Mouse (Mus musculus): ENCODE measurements around the gene Mindy4.

DNA sequence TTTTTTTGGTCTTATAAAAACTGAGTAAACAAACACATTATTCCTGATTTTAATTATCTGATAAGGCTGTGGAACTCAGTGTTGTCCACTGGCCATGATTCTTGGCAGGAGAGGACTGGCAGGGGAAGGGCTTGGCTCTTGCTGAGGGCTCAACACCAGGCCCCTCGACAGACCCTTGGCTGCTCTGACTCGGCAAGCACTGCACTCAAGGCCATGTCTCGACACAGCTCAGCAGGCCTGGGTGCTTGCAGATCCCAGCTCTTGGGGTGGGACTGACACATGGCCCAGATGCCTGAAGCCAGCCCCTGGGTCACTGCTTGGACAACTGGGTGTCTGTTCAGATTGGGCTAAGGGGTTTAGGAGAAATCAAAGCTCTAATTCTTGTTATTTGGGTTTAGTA lies 11.4 kb downstream of the Mindy4 start:
- TF ChIP-seq CTCF (IDR thresholded peaks at IDR 0.05; ENCODE audit: borderline replicate concordance, insufficient read depth, low read depth, low read length) = no peak
- TF ChIP-seq POLR2A (IDR thresholded peaks at IDR 0.05; ENCODE audit: borderline replicate concordance, insufficient read depth, low read length) = no peak
